Mouse (Mus musculus) brown adipose tissue, adult 24 weeks (tissue): ENCODE measurements around the gene Gm13278. TPM values are rescaled to one million over a fixed set of nuclear protein-coding genes. Genes with fewer than 3 reads are reported as not detected.
A peak's percentile ranks its signal among the peaks of the same experiment; 100 is the strongest.
"Not testable (repeated sequence)": the region's sequence is repeated elsewhere in the genome, so short reads cannot be mapped to it uniquely, and the experiment has no call there.

ENCODE experiments used
- H3K27ac ChIP-seq: fragments of 200-500 bp; replicated peaks from 2 replicates; pipeline ENCODE4 v1.5.1; 2012; ENCODE audit warnings: low read depth, mild to moderate bottlenecking, low read length
- H3K4me1 ChIP-seq: fragments of 200-500 bp; 2 replicates; pipeline ENCODE4 v1.6.1; 2012; ENCODE audit warnings: low read length, mixed read lengths; ENCODE audit not compliant: control insufficient read depth, insufficient read depth, insufficient read length
- H3K4me3 ChIP-seq: fragments of 200-500 bp; 2 replicates; pipeline ENCODE4 v1.5.1; 2012; ENCODE audit warnings: low read depth, mild to moderate bottlenecking, low read length, moderate library complexity; ENCODE audit not compliant: insufficient read depth
- polyA plus RNA-seq: library from polyadenylated mRNA; stranded (reverse); fragments of >200 nt; gene quantifications from 2 replicates; pipeline ENCODE4 v1.2.4, GENCODE M21; 2012; ENCODE audit not compliant: missing spikeins, insufficient read depth, insufficient read length

The Gm13278 gene
- not detected in 2 replicates for polyA plus RNA-seq

DNA sequence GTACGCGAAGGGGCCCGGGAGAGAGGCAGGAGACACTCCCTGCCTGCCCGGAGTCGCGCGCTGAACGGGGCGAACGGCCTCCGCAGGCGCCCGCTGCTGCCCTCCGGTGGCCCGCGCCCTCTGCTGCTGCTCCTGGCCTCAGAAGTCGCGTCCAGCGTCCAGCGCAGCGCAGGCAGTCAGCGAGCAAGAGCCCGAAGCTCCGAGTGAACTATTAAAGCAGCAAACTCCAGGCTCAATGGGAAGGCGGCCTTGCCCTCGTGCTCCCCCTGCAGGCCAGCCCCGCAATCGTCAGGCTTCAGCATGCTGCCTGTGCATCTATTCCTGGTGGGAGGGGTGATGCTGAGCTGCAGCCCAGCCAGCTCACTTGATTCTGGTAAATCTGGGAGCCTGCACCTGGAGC is at the start of gene Gm13278:
Gene Gm13278, plus strand, starts transcription at position 301 of the 400 bp plus-strand sequence.
- not testable (repeated sequence) for H3K4me1 ChIP-seq, H3K27ac ChIP-seq, H3K4me3 ChIP-seq

GRCm38 (mm10) chr4:88742771-88743371 is 48.5 kb upstream of the Gm13278 start:
- no peak overlapping the region for H3K27ac ChIP-seq
- H3K4me1 ChIP-seq: no peaks in the 10 kb centered on the region

DNA sequence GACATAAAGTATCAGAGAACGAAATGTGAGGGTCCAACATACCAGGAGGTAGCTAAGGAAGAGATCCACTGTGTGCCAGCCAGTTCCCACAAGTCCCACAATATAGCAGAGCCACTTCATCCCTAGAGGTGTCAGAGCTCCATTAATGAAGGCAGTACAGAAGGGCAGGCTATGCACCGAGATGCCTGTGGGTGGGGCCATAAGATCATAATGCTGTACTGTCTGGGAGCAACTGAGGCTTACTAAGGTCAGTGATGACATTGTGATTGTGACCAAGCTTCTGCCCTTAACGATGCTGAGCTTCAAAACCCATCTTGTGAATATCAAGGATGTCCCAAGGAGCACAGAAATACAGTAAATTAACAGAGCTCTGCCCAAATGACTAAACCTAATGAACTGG is 47.1 kb upstream of the Gm13278 start:
- Histone ChIP-seq H3K4me1 (no peaks in the 10 kb centered on the region), H3K27ac (no peak overlapping the region), H3K4me3 (no peak overlapping the region)

More at GRCm38 (mm10) chr4:88742771-88743371, 48.5 kb upstream of the Gm13278 start:
- no peak overlapping the region for H3K4me3 ChIP-seq

- no peaks in the 10 kb centered on the region for H3K4me1 ChIP-seq
- no peak overlapping the region for H3K4me3 ChIP-seq
- H3K27ac ChIP-seq: no peak overlapping the region
Measured at GRCm38 (mm10) chr4:88749926-88750325, 41.4 kb upstream of the Gm13278 start.

DNA sequence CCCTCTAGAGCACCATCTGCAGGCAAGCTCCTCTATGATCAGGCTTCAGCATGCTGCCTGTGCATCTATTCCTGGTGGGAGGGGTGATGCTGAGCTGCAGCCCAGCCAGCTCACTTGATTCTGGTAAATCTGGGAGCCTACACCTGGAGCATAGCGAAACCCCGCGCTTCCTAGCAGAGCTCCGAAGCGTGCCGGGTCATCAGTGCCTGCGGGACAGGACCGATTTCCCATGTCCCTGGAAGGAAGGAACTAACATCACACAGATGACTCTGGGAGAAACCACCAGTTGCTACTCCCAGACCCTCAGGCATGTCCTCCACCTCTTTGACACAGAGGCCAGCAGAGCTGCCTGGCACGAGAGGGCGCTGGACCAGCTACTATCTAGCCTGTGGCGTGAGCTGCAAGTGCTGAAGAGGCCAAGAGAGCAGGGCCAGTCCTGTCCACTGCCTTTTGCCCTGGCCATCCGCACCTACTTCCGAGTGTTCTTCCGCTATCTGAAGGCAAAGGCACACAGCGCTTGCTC is 36.5 kb upstream of the Gm13278 start, which contains the start of gene Gm13271:
Gene Gm13271, plus strand, starts transcription at position 51 of the 523 bp plus-strand sequence.
- not testable (repeated sequence) for H3K4me1 ChIP-seq, H3K27ac ChIP-seq, H3K4me3 ChIP-seq

DNA sequence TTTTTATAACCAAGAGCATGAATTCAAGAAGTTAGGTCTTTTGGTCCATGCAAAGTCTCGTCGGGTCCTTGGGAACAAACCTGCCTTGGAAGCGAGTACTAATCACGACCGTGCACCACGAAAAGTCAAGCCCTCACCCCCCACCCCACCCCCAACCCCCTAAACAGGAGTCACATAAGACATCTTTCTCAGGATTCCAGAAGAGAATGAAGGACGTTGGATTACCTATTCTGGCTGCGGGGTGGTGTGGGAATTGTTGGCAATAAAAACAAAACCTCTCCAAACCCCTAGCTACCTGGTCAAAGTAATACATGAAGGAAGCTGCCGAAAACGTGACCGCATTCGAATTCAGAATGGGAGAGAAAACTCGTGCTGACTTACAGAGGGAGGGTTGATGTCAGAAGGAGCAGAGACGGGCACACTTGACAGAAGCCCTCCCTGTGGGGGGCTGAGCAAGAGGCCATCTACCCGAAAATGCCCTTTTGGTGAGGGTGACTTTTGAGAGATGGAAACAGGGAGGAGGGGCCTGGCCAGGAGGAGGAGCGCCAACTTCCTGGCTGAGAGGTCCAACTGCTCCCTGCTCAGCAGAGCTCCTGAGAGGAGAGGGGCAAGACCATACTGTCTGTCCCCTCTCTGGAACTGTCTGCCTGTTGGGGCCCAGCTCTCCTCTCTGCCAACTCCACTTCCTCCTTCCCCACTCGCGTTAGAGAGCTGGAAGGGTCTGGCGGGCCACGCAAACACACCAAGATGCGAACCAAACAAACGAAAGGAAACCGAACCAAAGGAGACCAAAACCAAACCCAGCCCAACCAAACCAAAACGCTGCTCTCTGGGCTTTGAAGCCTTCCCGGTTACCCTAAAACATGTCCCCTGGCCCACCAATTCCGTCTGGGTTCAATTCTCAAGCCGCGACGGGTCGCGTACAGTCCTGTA is 34.5 kb upstream of the Gm13278 start:
- Histone ChIP-seq H3K4me3 (peak overlapping the region; percentile 67), H3K27ac (peak overlapping the region; percentile 71)
- not testable (repeated sequence) for H3K4me1 ChIP-seq

- H3K27ac ChIP-seq, H3K4me1 ChIP-seq: not testable (repeated sequence)
- peak overlapping the region; percentile 67 for H3K4me3 ChIP-seq
Measured at GRCm38 (mm10) chr4:88757628-88758031, 33.7 kb upstream of the Gm13278 start.

DNA sequence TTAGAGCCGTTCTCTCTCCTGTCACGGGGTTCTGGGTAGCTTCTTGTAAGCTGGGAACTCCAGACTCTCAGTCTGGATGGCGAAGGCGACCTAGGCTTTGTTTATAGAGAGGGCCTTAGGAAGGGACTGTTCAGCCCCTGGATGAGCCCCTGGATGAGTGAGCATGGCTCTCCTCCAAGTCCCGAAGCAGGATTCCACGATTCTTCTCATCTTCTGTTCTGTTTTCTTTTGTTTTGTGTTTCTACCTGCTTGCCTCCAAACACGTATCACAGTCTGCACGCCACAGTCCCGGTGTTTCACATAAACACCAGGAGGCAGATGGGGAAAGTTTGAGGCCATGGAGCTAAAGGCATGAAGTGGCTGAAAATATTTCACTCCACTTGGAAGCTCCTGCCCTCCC is 32.6 kb upstream of the Gm13278 start:
- H3K27ac ChIP-seq, H3K4me1 ChIP-seq, H3K4me3 ChIP-seq: not testable (repeated sequence)

DNA sequence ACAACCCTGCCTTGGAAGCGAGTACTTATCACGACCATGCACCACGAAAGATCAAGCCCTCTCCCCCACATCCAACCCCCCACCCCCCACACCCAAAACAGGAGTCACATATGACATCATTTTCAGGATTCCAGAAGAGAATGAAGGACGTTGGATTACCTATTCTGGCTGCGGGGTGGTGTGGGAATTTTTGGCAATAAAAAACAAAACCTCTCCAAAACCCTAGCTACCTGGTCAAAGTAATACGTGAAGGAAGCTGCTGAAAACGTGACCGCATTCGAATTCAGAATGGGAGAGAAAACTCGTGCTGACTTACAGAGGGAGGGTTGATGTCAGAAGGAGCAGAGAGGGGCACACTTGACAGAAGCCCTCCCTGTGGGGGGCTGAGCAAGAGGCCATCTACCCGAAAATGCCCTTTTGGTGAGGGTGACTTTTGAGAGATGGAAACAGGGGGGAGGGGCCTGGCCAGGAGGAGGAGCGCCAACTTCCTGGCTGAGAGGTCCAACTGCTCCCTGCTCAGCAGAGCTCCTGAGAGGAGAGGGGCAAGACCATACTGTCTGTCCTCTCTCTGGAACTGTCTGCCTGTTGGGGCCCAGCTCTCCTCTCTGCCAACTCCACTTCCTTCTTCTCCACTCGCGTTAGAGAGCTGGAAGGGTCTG is 31.6 kb upstream of the Gm13278 start, which contains the start of gene Gm13283:
Gene Gm13283, plus strand, starts transcription at position 510 of the 659 bp plus-strand sequence.
- H3K27ac ChIP-seq: peak within 1 kb of the TSS; percentile 47; the same call in 1 of the 2 replicates
- not testable (repeated sequence) for H3K4me1 ChIP-seq
- H3K4me3 ChIP-seq: peak within 1 kb of the TSS; percentile 56

DNA sequence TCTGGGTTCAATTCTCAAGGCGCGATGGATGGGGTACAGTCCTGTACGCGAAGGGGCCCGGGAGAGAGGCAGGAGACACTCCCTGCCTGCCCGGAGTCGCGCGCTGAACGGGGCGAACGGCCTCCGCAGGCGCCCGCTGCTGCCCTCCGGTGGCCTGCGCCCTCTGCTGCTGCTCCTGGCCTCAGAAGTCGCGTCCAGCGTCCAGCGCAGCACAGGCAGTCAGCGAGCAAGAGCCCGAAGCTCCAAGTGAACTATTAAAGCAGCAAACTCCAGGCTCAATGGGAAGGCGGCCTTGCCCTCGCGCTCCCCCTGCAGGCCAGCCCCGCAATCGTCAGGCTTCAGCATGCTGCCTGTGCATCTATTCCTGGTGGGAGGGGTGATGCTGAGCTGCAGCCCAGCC is 30.9 kb upstream of the Gm13278 start:
- H3K27ac ChIP-seq: peak overlapping the region; percentile 47; the same call in 1 of the 2 replicates
- H3K4me1 ChIP-seq: not testable (repeated sequence)
- H3K4me3 ChIP-seq: peak overlapping the region; percentile 56

- not testable (repeated sequence) for H3K4me1 ChIP-seq, H3K27ac ChIP-seq, H3K4me3 ChIP-seq
Measured at GRCm38 (mm10) chr4:88761776-88762175, 29.6 kb upstream of the Gm13278 start.

DNA sequence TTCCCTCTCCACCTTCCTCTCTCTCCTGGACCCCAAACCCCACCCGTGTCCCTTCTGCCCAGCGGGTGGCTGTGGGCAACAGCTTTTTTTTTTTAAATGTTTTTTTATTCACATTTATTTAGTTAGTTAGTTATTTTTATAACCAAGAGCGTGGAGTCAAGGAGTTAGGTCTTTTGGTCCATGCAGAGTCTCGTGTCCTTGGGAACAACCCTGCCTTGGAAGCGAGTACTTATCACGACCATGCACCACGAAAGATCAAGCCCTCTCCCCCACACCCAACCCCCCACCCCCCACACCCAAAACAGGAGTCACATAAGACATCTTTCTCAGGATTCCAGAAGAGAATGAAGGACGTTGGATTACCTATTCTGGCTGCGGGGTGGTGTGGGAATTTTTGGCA is 29.0 kb upstream of the Gm13278 start:
- not testable (repeated sequence) for H3K4me3 ChIP-seq, H3K4me1 ChIP-seq, H3K27ac ChIP-seq

DNA sequence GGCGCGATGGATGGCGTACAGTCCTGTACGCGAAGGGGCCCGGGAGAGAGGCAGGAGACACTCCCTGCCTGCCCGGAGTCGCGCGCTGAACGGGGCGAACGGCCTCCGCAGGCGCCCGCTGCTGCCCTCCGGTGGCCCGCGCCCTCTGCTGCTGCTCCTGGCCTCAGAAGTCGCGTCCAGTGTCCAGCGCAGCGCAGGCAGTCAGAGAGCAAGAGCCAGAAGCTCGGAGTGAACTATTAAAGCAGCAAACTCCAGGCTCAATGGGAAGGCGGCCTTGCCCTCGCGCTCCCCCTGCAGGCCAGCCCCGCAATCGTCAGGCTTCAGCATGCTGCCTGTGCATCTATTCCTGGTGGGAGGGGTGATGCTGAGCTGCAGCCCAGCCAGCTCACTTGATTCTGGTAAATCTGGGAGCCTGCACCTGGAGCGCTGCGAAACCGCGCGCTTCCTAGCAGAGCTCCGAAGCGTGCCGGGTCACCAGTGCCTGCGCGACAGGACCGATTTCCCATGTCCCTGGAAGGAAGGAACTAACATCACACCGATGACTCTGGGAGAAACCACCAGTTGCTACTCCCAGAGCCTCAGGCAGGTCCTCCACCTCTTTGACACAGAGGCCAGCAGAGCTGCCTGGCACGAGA is 27.8 kb upstream of the Gm13278 start:
- not testable (repeated sequence) for H3K4me1 ChIP-seq, H3K27ac ChIP-seq
- H3K4me3 ChIP-seq: peak overlapping the region; percentile 44

- H3K27ac ChIP-seq, H3K4me1 ChIP-seq, H3K4me3 ChIP-seq: not testable (repeated sequence)
Measured at GRCm38 (mm10) chr4:88773534-88773933, 17.8 kb upstream of the Gm13278 start, which contains the start of gene Gm13290. Gene Gm13290, plus strand, starts transcription at chr4:88773834.
